Mouse (Mus musculus) CH12.LX (cell line): Measurements from ENCODE around the gene Dnah8. TPM values are rescaled to one million over a fixed set of nuclear protein-coding genes. Genes with fewer than 3 reads are reported as not detected.
A peak's percentile ranks its signal among the peaks of the same experiment; 100 is the strongest.

Source experiments
- DNase-seq: peaks from one replicate; pipeline ENCODE4 v3.0.0-alpha.2; 2013; ENCODE audit errors: extremely low read depth
- H3K27ac ChIP-seq: 2 replicates; pipeline ENCODE4 v1.5.1; 2012; ENCODE audit warnings: low read depth, mild to moderate bottlenecking, control low read depth, moderate library complexity; ENCODE audit not compliant: insufficient read depth
- H3K27me3 ChIP-seq: replicated peaks from 2 replicates; pipeline ENCODE3; 2012; ENCODE audit warnings: inconsistent platforms
- H3K36me3 ChIP-seq, 2 experiments: replicated peaks in 1 of 2; 2 replicates each; pipeline versions ENCODE3 to v1.6.1; 2012; ENCODE audit warnings: inconsistent platforms in 1 of 2, low read length in 1 of 2, mild to moderate bottlenecking in 1 of 2, mixed read lengths in 1 of 2, moderate library complexity in 1 of 2; ENCODE audit not compliant: control insufficient read depth in 1 of 2, insufficient read depth in 1 of 2
- H3K4me1 ChIP-seq, 2 experiments: 2 replicates each; pipeline ENCODE4 v1.6.1; 2012; ENCODE audit warnings: inconsistent platforms in 1 of 2, moderate library complexity in 1 of 2; ENCODE audit not compliant: insufficient read depth in 2 of 2, control insufficient read depth in 1 of 2
- H3K4me2 ChIP-seq: 2 replicates; pipeline ENCODE4 v1.6.1; 2012; ENCODE audit warnings: low read depth, mild to moderate bottlenecking, control low read depth; ENCODE audit not compliant: poor library complexity, insufficient read depth, severe bottlenecking
- H3K4me3 ChIP-seq, 3 experiments: fragments of 150-350 bp in 1 of 3; sonication (generic) in 1 of 3; replicated peaks in 1 of 3; 2 replicates each; pipeline versions ENCODE3 to v1.5.1; 2011 to 2012; ENCODE audit warnings: low read depth in 2 of 3, low read length in 2 of 3, mild to moderate bottlenecking in 2 of 3, moderate library complexity in 2 of 3, control low read depth in 1 of 3, improper control_type of control experiment in 1 of 3, inconsistent platforms in 1 of 3, mixed read lengths in 1 of 3; ENCODE audit not compliant: poor library complexity in 1 of 3
- H3K79me2 ChIP-seq: replicated peaks from 2 replicates; pipeline ENCODE4 v1.6.1; 2012; ENCODE audit warnings: mild to moderate bottlenecking, moderate library complexity; ENCODE audit not compliant: control insufficient read depth, poor library complexity, insufficient read depth, severe bottlenecking; ENCODE audit errors: extremely low read depth
- H3K9ac ChIP-seq: 2 replicates; pipeline ENCODE4 v1.6.1; 2012; ENCODE audit warnings: low read depth, mild to moderate bottlenecking, control low read depth, moderate library complexity; ENCODE audit not compliant: insufficient read depth
- H3K9me3 ChIP-seq: replicated peaks from 2 replicates; pipeline ENCODE3; 2012; ENCODE audit warnings: low read length, inconsistent platforms, mixed read lengths
- CHD2 ChIP-seq: IDR thresholded peaks from 2 replicates; pipeline ENCODE4 v1.6.1; 2011; ENCODE audit warnings: low read length, improper control_type of control experiment
- CTCF ChIP-seq, 2 experiments: IDR thresholded peaks in 1 of 2; conservative IDR thresholded peaks in 1 of 2; 2 replicates each; pipeline ENCODE4 v1.5.1; 2011 to 2012; ENCODE audit warnings: low read depth in 2 of 2, low read length in 2 of 2, improper control_type of control experiment in 1 of 2, inconsistent platforms in 1 of 2, mild to moderate bottlenecking in 1 of 2, moderate library complexity in 1 of 2
- E2F4 ChIP-seq: IDR thresholded peaks from 2 replicates; pipeline ENCODE4 v1.6.1; 2011; ENCODE audit warnings: low read depth, low read length, improper control_type of control experiment; ENCODE audit not compliant: insufficient replicate concordance
- ETS1 ChIP-seq: conservative IDR thresholded peaks from 2 replicates; pipeline ENCODE4 v1.6.1; 2012; ENCODE audit warnings: low read depth, mild to moderate bottlenecking, inconsistent platforms, low read length, improper control_type of control experiment, moderate library complexity
- JUND ChIP-seq: conservative IDR thresholded peaks from 2 replicates; pipeline ENCODE4 v1.6.1; 2011; ENCODE audit warnings: low read depth, low read length, improper control_type of control experiment
- MAFK ChIP-seq: IDR thresholded peaks from 2 replicates; pipeline ENCODE4 v1.6.1; 2011; ENCODE audit warnings: low read length, improper control_type of control experiment; ENCODE audit not compliant: insufficient replicate concordance
- MAZ ChIP-seq: IDR thresholded peaks from 2 replicates; pipeline ENCODE4 v1.6.1; 2012; ENCODE audit warnings: low read depth, mild to moderate bottlenecking, inconsistent platforms, low read length, improper control_type of control experiment, moderate library complexity
- MYC ChIP-seq: IDR thresholded peaks from 2 replicates; pipeline ENCODE4 v1.6.1; 2011; ENCODE audit warnings: low read depth, mild to moderate bottlenecking, improper control_type of control experiment, low read length
- NELFE ChIP-seq: IDR thresholded peaks from 2 replicates; pipeline ENCODE4 v1.6.1; 2011; ENCODE audit warnings: low read depth, low read length, improper control_type of control experiment
- NRF1 ChIP-seq: IDR thresholded peaks from 2 replicates; pipeline ENCODE4 v1.6.1; 2014; ENCODE audit warnings: low read depth, mild to moderate bottlenecking, inconsistent platforms, low read length, improper control_type of control experiment, moderate library complexity
- POLR2A ChIP-seq: IDR thresholded peaks from 2 replicates; pipeline ENCODE4 v1.6.1; 2011; ENCODE audit warnings: low read depth, mild to moderate bottlenecking, improper control_type of control experiment, low read length
- POLR2AphosphoS2 ChIP-seq: IDR thresholded peaks from 2 replicates; pipeline ENCODE4 v1.6.1; 2011; ENCODE audit warnings: low read depth, low read length, improper control_type of control experiment
- RAD21 ChIP-seq: IDR thresholded peaks from 2 replicates; pipeline ENCODE4 v1.6.1; 2011; ENCODE audit warnings: low read depth, mild to moderate bottlenecking, low read length, improper control_type of control experiment, moderate library complexity
- RCOR1 ChIP-seq: conservative IDR thresholded peaks from 2 replicates; pipeline ENCODE4 v1.6.1; 2012; ENCODE audit warnings: low read depth, mild to moderate bottlenecking, inconsistent platforms, low read length, improper control_type of control experiment
- SMC3 ChIP-seq: IDR thresholded peaks from 2 replicates; pipeline ENCODE4 v1.6.1; 2011; ENCODE audit warnings: low read depth, low read length, improper control_type of control experiment
- USF1 ChIP-seq: IDR thresholded peaks from 2 replicates; pipeline ENCODE4 v1.6.1; 2014; ENCODE audit warnings: low read depth, mild to moderate bottlenecking, inconsistent platforms, low read length, improper control_type of control experiment
- ZMIZ1 ChIP-seq: IDR thresholded peaks from 2 replicates; pipeline ENCODE4 v1.6.1; 2012; ENCODE audit warnings: low read depth, mild to moderate bottlenecking, inconsistent platforms, low read length, improper control_type of control experiment
- dilution Hi-C: fragments of 300-500 bp; cut with MboI; formaldehyde crosslinking; loops from 2 replicates; pipeline ENCODE4 v1.14.3; 2020; ENCODE audit warnings: low sequenced_read_pairs; ENCODE audit not compliant: extremely low pct_unique_long_range_greater_than_20kb, extremely low pct_ligation_motif_present
- in situ Hi-C: fragments of 300-500 bp; cut with MboI; formaldehyde crosslinking; loops from 3 replicates; pipeline ENCODE4 v1.14.3; 2019; ENCODE audit warnings: low sequenced_read_pairs, low pct_ligation_motif_present, low pct_unique_long_range_greater_than_20kb, mixed read lengths
- polyA plus RNA-seq: library from polyadenylated mRNA; unstranded; fragments of >175 nt; gene quantifications from 2 replicates; pipeline ENCODE4 v1.2.1, GENCODE M21; 2012; ENCODE audit warnings: low read depth; ENCODE audit not compliant: insufficient read length
- total RNA-seq, 2 experiments: library from RNA; depleted of rRNA; stranded (reverse); fragments of 300-350 nt in 1 of 2; fragments of >200 nt in 1 of 2; gene quantifications; 2 replicates each; pipeline ENCODE4 v1.2.3; 2012 to 2014

The Dnah8 gene
- total and polyA plus RNA-seq, 3 experiments = 0.09 to 0.99 TPM; not detected in 1

- peaks cover 14% of the 10 kb centered on the region for H3K9me3 ChIP-seq
- no peak overlapping the region for H3K4me2 ChIP-seq
- in situ Hi-C loops = no loop called here
- no peaks in the 10 kb centered on the region for H3K79me2 ChIP-seq
- no peak overlapping the region for H3K27ac ChIP-seq
- peaks cover 0 to 6% of the 10 kb centered on the region in 2 experiments; a peak in 2 of 4 replicates for H3K4me1 ChIP-seq
- dilution Hi-C loops = no loop called here
- TF ChIP-seq E2F4 = no peak
- TF ChIP-seq CTCF (conservative IDR thresholded peaks at IDR 0.05 in 1 of 2, IDR thresholded peaks at IDR 0.05 in 1 of 2; ENCODE audit: low read depth in 2 of 2, low read length in 2 of 2) = peak in 1 of 2 experiments; percentile 14; a peak in 1 of 4 replicates
- TF ChIP-seq, all 38 proteins: peak for 1
- Histone ChIP-seq H3K4me3 (no peak overlapping the region), H3K36me3 (no peaks in the 10 kb centered on the region), H3K9ac (no peak overlapping the region), H3K27me3 (no peaks in the 10 kb centered on the region)
- DNase-seq = no peak
Measured at GRCm38 (mm10) chr17:30735454-30735853, 111.3 kb downstream of the Dnah8 start.

DNA sequence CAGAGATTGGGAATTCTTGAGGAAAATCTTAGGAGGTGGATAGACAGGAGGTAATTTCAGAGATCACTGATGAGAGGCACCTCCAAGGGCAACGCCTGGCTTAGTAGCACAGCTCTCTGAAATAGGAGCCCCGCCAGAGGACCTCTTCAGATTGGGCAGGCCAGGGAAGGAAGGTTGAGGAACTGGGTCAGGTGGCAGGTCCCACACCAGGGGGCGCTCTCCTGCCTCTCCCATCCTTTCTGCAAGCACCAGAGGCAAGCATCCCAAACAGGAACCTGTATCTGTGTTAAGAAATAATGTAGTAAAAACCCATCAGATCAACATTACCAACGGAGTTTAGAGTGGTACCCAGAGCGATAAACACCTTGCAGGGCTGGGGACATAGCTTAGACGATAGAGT is 113.6 kb downstream of the Dnah8 start:
- H3K27me3 ChIP-seq = peaks cover 2% of the 10 kb centered on the region

DNA sequence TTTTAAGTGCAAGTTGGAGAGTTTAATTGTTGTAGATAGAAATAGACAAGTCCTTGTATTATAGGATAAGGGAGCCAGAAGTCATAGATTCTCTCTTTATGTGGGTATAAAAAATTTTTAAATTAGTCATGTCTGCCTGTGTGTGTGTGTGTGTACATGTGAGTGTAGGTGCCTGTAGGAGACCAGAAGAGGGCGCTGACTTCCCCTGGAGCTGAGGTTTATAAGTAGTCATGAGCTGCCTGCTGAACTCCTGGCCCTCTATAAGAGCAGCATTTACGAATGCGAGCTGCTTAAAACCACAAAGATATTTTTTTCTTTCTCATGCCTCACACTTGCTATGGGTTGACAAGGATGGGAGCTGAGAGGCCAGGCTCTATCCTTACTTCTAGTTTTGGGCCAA is 115.6 kb downstream of the Dnah8 start:
- Histone ChIP-seq H3K9ac (no peak overlapping the region), H3K79me2 (no peaks in the 10 kb centered on the region), H3K27me3 (peaks cover 2% of the 10 kb centered on the region), H3K4me3 (no peak overlapping the region), H3K4me1 (no peaks in the 10 kb centered on the region), H3K9me3 (peaks cover 13% of the 10 kb centered on the region), H3K36me3 (no peaks in the 10 kb centered on the region), H3K4me2 (no peak overlapping the region), H3K27ac (no peak overlapping the region)
- in situ Hi-C loops = loop anchor here (10.0 kb wide), 1 partner anchor 265 kb away; no protein-coding TSS in a partner anchor
- TF ChIP-seq MYC (no peak), POLR2AphosphoS2 (no peak), POLR2A (no peak), NRF1 (no peak), NELFE (no peak), ETS1 (no peak), SMC3 (no peak), ZMIZ1 (no peak), USF1 (no peak), JUND (no peak), RCOR1 (no peak), MAFK (no peak), MAZ (no peak), E2F4 (no peak)
- no peak for DNase-seq
- dilution Hi-C loops = no loop called here

More for the DNA sequence above, 113.6 kb downstream of the Dnah8 start:
- Histone ChIP-seq H3K79me2 (no peaks in the 10 kb centered on the region), H3K4me3 (no peak overlapping the region), H3K4me2 (no peak overlapping the region), H3K27ac (no peak overlapping the region), H3K9me3 (peaks cover 14% of the 10 kb centered on the region), H3K9ac (no peak overlapping the region), H3K4me1 (no peaks in the 10 kb centered on the region), H3K36me3 (no peaks in the 10 kb centered on the region)
- TF ChIP-seq RAD21 = peak; percentile 6
- peak; percentile 22; the same call in 1 of the 2 replicates for TF ChIP-seq SMC3
- no peak for TF ChIP-seq CHD2
- TF ChIP-seq CTCF (conservative IDR thresholded peaks at IDR 0.05 in 1 of 2, IDR thresholded peaks at IDR 0.05 in 1 of 2; ENCODE audit: low read depth in 2 of 2, low read length in 2 of 2) = peak; percentile 49 to 62
- DNase-seq = peak; percentile 50
- dilution Hi-C loops = no loop called here
- in situ Hi-C loops = no loop called here
